Mouse (Mus musculus): Measurements from ENCODE around the gene Tnp1.

The Tnp1 gene

DNA sequence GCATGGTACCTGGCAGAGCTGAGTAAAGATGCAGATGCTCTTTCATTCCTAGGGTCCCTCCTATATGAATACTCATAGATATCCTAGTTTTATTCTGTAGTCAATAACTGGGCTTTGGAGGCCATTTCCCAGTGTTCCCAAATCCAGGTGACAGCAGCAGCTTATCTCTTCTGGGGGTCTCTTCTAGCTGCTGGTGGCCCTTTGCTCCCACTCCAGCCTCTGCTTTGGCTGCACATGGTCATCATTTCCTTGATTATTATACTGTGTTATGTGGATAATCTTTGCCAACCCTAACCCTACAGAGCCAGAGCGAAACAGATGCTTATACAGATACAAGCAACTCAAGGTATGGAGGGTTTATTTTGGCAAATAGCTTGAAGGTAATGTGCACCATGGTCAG is 8.9 kb downstream of the Tnp1 start:
- DNase-seq (ENCODE audit: low read depth): no peak

DNA sequence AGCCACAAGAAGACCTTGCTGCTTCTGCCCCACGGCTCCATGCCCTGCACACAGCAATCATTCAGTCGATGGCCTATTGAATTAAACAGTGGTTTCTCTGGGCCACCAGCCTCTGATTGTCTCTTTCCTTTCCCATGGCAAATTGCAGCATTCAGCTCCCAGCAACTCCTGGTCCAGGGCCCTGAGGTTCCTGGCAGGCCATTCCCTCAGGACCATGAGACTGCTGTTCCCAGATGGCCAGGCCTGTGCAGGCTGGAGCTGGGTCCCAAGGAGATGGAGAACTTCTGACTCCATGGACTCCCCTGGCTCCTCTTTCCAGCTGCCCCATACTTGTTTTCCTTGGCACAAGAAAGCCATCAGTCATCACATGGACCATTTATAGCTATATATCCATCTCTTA is 10.8 kb downstream of the Tnp1 start:
- no peak for DNase-seq (ENCODE audit: low read depth)

DNA sequence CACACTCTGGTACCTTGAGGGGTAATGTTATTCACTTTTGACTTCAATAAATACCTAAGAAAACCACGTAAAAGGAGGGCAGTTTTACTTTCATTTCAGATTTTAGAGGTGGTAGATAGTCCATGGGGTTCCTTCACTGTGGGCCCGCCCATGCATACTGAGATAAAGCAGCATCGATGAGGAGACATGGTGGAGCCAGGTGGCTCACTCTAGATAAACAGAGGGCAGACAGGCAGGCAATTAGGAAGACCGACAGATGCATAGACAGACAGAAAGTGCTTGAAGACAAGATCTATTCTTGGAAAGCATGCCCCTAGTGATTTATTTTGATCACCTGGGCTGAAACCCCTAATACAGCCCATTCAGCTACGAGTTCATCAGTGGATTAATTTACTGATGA is 13.1 kb downstream of the Tnp1 start:
- DNase-seq (ENCODE audit: low read depth): no peak

DNA sequence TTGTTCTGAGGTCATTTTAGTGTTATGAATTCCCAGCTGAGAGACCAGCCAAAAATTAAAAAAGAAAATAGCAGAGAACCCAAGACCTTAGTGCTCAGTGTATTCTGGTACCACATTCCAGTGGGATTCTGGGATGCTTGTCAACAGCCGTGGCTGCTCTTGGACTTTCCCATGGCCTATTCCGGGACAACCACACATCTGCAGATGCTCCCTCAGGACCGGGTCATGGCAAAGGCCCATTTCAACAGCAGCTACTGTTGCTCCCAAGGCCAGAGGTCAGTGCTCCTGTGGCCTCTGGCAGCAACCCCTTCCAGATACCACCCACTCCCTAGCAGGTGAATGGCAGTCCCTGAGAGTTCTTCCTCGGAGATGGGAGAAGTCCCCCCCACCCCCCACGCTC is 13.7 kb downstream of the Tnp1 start:
- no peak for DNase-seq (ENCODE audit: low read depth)

DNA sequence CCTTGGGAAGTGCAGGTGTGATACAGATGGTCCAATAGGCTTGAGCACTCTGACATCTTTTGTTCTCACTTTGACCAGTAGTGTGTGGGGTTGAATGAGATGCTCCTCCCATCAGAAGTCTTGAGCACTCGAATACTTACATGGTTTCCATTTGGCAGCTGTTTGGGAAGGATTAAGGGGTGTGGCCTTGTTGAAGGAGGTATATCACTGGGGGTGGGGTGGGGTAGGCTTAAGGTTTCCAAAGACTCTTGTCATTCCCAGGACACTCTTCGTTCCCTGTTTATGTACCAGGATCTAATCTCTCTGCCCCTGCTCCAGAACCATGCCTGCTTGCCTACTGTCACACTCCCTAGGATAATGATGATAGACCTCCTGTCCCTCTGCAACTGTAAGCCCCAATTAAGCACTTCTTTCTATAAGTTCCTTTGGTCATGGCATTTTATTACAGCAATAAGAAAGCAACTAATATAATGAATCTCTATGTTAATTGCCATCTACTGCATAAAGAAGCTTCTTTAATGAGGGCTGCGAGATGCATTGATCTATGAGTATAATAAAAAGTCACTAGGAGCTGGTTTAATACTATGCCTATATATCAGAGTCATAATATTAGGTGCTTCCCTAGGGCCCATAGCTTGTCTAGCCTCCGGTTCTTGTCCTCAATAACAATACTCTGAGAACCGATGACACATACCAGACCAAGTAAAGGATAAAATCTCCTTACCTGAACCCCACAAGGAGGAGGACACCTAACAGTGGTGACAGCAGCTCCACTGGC is 20.8 kb downstream of the Tnp1 start:
- DNase-seq (ENCODE audit: low read depth): no peak

DNA sequence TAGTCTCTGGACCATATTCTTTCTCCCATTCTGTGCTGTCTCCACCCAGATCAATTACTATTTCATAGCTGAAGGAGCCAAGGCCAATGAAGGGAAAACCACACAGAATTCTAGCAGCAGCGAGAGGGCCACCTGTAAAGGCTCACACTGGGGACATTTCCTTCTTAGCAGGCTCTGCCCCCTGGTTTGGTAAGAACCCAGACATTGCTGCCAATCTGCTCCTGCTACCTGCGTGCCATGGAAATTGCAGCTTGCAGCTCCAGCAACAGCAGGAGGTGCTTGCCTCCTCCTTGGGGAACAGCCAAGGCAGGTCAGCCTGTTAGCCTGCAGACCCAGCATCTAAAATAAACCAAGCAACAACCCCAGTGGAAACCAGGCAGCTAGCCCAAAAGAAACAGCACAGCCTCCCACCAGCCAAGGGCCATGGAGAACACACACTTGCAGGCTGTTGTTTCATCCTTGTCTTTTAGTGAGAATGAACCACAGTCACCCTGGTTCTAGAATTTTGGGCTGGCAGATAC is 22.7 kb downstream of the Tnp1 start:
- no peak for DNase-seq (ENCODE audit: low read depth)

DNA sequence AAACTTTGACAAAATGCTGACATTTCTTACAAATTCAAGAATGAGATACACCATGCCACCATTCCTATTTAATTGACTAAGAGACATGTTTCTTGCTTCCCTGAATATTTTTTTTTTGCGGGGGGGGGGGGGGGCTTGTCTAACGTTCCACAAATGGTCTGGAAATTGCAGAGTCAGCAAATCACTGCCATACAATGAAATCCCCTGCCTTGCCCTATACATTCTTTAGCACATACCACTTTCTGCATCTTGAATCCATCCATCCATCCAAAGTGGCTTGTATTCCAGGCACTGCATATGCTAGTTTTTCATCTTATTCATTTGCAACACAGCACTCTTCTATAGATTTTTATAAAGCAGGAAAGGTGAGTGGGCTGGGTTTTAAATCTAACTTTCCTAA is 23.5 kb downstream of the Tnp1 start:
- no peak for DNase-seq (ENCODE audit: low read depth)

DNA sequence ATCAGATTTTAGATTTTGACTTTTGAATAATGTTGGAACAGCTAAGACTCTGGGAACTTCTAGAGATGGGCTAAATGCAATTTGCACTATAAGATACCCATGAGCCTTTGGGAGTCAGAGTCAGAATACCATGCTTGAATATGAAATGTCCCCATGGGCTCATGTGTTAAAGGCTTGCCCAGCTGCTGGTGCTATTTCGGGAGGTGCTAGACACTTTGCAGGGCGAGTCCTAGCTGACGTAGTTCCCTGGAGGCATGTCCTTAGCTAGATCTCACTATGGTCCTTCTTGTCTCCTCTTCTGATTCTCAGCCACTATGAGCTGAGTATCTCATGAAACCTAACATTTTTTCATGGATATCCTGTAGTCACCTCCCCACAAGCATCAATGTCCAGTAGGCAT is 26.8 kb downstream of the Tnp1 start:
- DNase-seq (ENCODE audit: low read depth): no peak

DNA sequence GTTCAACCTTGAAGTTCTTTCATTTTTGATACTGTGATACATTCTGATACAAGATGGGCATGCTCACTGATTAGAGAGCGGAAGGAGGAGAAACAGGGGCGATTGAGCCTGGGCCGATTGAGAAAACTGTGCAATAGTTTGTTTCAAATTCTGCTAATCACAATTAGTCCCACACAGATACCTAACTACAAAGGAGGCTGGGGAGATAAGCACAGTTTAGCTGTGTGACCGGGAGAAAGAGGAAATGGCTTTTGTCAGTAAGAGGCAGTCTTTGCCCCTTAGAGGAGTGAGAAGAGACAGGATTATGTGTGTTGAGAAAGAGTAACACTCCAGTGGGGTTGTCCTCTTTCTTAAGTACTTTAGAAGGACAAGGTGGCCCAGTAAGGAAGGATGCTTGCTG is 29.0 kb downstream of the Tnp1 start:
- no peak for DNase-seq (ENCODE audit: low read depth)

DNA sequence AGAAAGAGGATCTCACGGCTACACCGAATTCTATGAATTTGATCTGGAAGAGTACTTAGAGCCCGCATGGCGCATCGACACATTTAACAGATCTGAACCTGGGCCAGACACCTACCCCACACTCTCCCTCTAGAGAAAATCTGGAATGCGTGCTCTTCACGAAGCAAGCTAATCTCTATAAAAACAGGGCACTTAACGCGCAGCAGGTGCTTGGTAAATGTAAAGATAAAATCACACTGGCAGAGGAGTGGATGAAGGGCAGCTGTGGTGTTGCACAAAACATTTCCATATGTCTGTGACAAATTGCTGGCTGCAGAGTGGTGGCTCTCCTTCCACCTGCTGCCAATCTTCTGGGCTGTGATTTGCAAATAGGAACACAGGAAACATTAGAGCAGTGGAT is 36.8 kb downstream of the Tnp1 start:
- DNase-seq (ENCODE audit: low read depth): no peak

DNA sequence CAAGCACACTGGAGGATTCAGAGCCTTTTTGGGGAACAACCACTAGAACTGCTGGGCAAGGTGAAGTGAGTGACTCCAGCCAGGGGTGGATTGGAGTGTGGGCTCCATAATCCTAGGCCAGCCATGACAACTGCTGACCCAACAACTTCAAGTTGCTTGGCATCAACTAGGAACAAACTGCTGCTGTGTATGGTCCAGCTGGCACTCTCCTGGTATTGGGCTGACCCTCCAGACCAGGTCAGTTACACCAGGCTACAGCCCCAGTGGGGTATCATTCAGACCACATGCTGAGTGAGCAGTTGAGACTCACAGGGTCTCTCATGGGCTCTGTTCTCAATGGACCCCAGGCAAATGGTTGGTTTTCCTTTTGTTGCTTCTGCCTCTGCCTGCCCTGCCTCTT is 41.5 kb downstream of the Tnp1 start:
- no peak for DNase-seq (ENCODE audit: low read depth)

DNA sequence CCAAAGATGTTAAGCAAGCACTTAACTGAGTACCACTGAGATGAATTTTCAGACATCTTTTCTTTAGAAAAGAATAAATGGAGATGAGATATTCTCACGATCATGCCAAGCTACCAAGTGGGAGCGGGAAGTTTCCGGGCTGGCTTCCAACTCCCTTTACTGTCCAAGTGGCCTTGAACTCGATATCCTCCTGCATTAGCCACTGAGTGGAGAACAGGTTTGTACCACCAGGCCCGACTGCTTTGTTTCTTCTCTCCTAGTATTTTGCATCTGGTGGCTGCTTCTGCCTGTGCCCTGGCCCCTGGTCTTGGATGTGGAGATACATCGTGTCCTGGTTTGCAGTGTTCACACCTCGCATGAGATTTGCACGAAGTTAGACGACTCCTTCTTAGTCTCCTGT is 45.2 kb downstream of the Tnp1 start:
- DNase-seq (ENCODE audit: low read depth): no peak

DNA sequence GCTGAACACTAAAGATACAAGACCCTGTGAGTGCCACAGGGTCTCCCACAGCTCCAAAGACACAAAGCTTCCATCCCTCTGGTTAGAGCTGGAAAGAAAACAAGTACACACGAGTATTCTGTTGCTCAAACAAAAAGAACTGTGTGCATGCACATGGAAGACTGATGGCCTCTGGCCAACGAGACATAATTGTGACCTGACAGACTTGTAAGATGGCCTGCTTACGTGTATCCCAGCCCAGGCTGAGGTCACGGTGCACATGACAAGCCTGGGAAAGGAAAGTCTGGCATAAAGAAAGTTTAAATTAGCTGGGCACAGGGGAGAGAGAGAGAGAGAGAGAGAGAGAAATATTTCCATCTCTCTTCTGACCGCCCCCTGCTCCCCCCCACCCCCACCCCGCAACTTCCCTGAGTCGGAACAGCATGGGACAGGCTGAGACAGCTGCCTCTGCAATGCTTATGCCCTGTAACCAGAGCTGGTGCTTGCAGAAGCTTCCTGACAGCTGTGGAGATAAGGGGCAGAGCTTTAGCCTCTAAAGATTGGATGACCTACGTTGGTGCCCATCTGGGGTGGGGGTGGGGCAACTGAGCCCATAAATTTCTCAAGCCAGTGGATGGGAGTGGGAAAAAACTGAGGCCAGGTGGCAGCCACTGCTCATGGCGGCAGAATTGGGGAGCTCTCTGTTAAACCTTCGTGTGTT is 46.4 kb downstream of the Tnp1 start:
- no peak for DNase-seq (ENCODE audit: low read depth)

DNA sequence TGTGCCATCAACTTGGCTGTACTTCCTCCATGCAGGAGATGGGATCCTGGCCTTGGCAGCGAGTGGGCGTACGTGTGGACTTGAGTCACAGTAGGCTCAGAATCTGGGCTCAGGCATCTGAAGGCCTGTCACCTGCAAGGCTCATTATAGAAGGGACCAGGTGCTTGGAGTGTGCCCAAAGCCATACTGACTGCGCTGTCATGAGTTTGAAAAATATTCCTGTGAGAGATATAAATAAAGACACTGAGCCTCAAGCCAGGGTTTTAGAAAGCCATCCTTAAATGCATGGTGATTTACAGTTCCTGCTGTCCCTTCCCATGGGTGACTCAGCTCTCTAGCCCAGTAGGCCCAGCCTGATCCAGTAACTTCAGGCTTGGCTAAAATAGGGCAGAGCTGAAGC is 49.3 kb downstream of the Tnp1 start:
- DNase-seq (ENCODE audit: low read depth): no peak

Measured in 416B (cell line).